28 mouse cellular contexts compared by ENCODE assay signal in the genomic region with DNA sequence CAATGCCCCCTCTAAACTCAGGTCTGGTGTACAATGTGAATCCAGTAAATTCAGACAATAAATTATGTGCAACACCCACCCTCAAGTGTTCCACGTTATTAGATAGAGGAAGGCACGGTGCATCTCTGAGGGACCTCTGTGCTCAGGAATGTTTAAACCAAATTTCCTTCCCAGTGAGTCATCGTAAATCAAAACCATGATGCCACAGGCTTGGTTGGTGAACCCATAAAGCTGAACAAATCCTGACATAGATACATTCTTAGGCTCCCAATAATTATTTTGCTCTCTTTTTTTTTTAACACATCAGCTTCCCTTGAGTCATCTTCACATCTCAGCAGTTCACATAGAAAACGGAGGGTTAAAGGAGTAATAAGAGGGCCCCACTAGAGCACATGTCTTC.
DNase-seq lines count a peak whose midpoint lies in the region; ATAC-seq and TF ChIP-seq lines count a peak whose summit lies in the region.
"Had no signal": no experiment of that assay in that cellular context is flagged by ENCODE, and none has a peak within 500 bp of the region (broad histone marks: within the 10 kb centered on the region; RNA-seq: fewer than 3 reads in every experiment).

No protein-coding gene starts in this region.

- H3K4me1 ChIP-seq in kidney, embryonic 16.5 days (ENCODE audit: insufficient read depth, low read length), result peaks cover 9% of the 10 kb centered on the region
- no peaks in the 10 kb centered on the region; the same call in 1 of the 2 replicates for H3K4me1 ChIP-seq in hindbrain, embryonic 14.5 days (replicated peaks; ENCODE audit: control insufficient read depth, insufficient read depth, low read length)
- H3K4me1 ChIP-seq: embryonic facial prominence, embryonic 10.5 days; forebrain, embryonic 12.5 days; heart, embryonic 12.5 days; hindbrain, embryonic 10.5 days had no signal

- H3K27me3 ChIP-seq in kidney, embryonic 16.5 days (ENCODE audit: insufficient read depth, low read length), result no peaks in the 10 kb centered on the region
- no peaks in the 10 kb centered on the region for H3K27me3 ChIP-seq in C2C12 (ENCODE audit: control insufficient read depth, insufficient read depth, insufficient read length)
- no peaks in the 10 kb centered on the region for H3K27me3 ChIP-seq in hindbrain, embryonic 14.5 days (ENCODE audit: control insufficient read depth, insufficient read depth, low read length)
- H3K27me3 ChIP-seq: CH12.LX; embryonic facial prominence, embryonic 13.5 days; forebrain, embryonic 12.5 days; forebrain, embryonic 15.5 days; heart, embryonic 12.5 days; heart, embryonic 15.5 days; hindbrain, embryonic 13.5 days had no signal

- 0 out of 2 replicates have a peak overlapping the region, but pooled peaks have one; percentile 29 for H3K4me2 ChIP-seq in kidney, embryonic 16.5 days (replicated peaks; ENCODE audit: low read depth, low read length)
- no peak overlapping the region for H3K4me2 ChIP-seq in hindbrain, embryonic 14.5 days (replicated peaks)
- H3K4me2 ChIP-seq: embryonic facial prominence, embryonic 13.5 days; forebrain, embryonic 12.5 days; forebrain, embryonic 15.5 days; heart, embryonic 12.5 days; heart, embryonic 15.5 days had no signal

- H3K9ac ChIP-seq in kidney, embryonic 16.5 days (replicated peaks; ENCODE audit: low read length), result no peak overlapping the region
- no peak overlapping the region for H3K9ac ChIP-seq in hindbrain, embryonic 14.5 days
- H3K9ac ChIP-seq: embryonic facial prominence, embryonic 13.5 days; forebrain, embryonic 12.5 days; forebrain, embryonic 15.5 days; heart, embryonic 12.5 days; heart, embryonic 15.5 days; hindbrain, embryonic 13.5 days had no signal

- WGBS in kidney, embryonic 16.5 days, result 35% methylated on average over 4 of the region's 4 CpGs
- WGBS in hindbrain, embryonic 14.5 days, result 67% methylated on average over 4 of the region's 4 CpGs

- no peaks in the 10 kb centered on the region for H3K9me3 ChIP-seq in kidney, embryonic 16.5 days (ENCODE audit: low read length)
- no peaks in the 10 kb centered on the region for H3K9me3 ChIP-seq in hindbrain, embryonic 14.5 days (ENCODE audit: control insufficient read depth, low read length)
- H3K9me3 ChIP-seq: embryonic facial prominence, embryonic 10.5 days; embryonic facial prominence, embryonic 13.5 days; forebrain, embryonic 12.5 days; forebrain, embryonic 15.5 days; G1E; heart, embryonic 12.5 days; heart, embryonic 15.5 days; hindbrain, embryonic 10.5 days; hindbrain, embryonic 13.5 days had no signal

- no peaks in the 10 kb centered on the region for H3K79me2 ChIP-seq in C2C12 (ENCODE audit: control insufficient read depth, insufficient read depth)

- DNase-seq in kidney, adult 18-20 months, result no peak
- peak; percentile 71 for DNase-seq in 3T3-L1 (ENCODE audit: low read depth, low spot score)
- no peak for DNase-seq in hindbrain, embryonic 14.5 days (ENCODE audit: low spot score)
- no peak for DNase-seq in layer of hippocampus, adult 8-10 months (ENCODE audit: low spot score in 2 of 2)
- DNase-seq: adrenal gland, adult 8-10 months; adrenal gland, postnatal 25 days; cerebellum, adult 11-12 months; cerebellum, adult 8-10 months; cerebellum, postnatal 10 days; cerebellum, postnatal 36 days; gastrocnemius, postnatal 25 days; heart, adult 18-20 months; heart, postnatal 10 days; heart, postnatal 36 days had no signal

- no peaks in the 10 kb centered on the region for H3K79me3 ChIP-seq in C2C12 (ENCODE audit: low read depth)

- TF ChIP-seq CTCF in C2C12 (IDR thresholded peaks at IDR 0.05; ENCODE audit: control insufficient read depth, insufficient read depth, insufficient read length), result no peak

- no peaks in the 10 kb centered on the region for H3K36me3 ChIP-seq in kidney, embryonic 16.5 days (ENCODE audit: insufficient read depth, low read length)
- H3K36me3 ChIP-seq in C2C12 (ENCODE audit: control insufficient read depth, insufficient read depth), result no peaks in the 10 kb centered on the region
- no peaks in the 10 kb centered on the region for H3K36me3 ChIP-seq in hindbrain, embryonic 14.5 days (replicated peaks; ENCODE audit: control insufficient read depth, insufficient read depth)
- H3K36me3 ChIP-seq: embryonic facial prominence, embryonic 10.5 days; embryonic facial prominence, embryonic 13.5 days; forebrain, embryonic 12.5 days; forebrain, embryonic 15.5 days; G1E; heart, embryonic 12.5 days; heart, embryonic 15.5 days; hindbrain, embryonic 10.5 days; hindbrain, embryonic 13.5 days had no signal

- 0 out of 2 replicates have a peak, but pooled peaks have one; percentile 2 for ATAC-seq in kidney, embryonic 16.5 days (ENCODE audit: low FRiP score, low TSS enrichment)
- ATAC-seq in hindbrain, embryonic 14.5 days (ENCODE audit: low FRiP score), result no peak
- ATAC-seq: forebrain, embryonic 15.5 days; hindbrain, postnatal 0 days had no signal

- H3K27ac ChIP-seq in kidney, embryonic 16.5 days (ENCODE audit: low read length), result no peak overlapping the region
- no peak overlapping the region for H3K27ac ChIP-seq in hindbrain, embryonic 14.5 days
- H3K27ac ChIP-seq: embryonic facial prominence, embryonic 10.5 days; embryonic facial prominence, embryonic 13.5 days; forebrain, embryonic 12.5 days; forebrain, embryonic 15.5 days; heart, embryonic 15.5 days; hindbrain, embryonic 10.5 days; hindbrain, embryonic 13.5 days; hindbrain, postnatal 0 days had no signal

- H3ac ChIP-seq in C2C12 (ENCODE audit: control insufficient read depth, insufficient read length, low read depth), result no peak overlapping the region

- H3K4me3 ChIP-seq in kidney, embryonic 16.5 days (ENCODE audit: low read length), result no peak overlapping the region
- no peak overlapping the region for H3K4me3 ChIP-seq in C2C12 (ENCODE audit: insufficient read depth, poor library complexity, severe bottlenecking)
- H3K4me3 ChIP-seq in hindbrain, embryonic 14.5 days (replicated peaks; ENCODE audit: low read length), result no peak overlapping the region
- H3K4me3 ChIP-seq: embryonic facial prominence, embryonic 10.5 days; embryonic facial prominence, embryonic 13.5 days; erythroblast, embryonic 14.5 days; forebrain, embryonic 12.5 days; forebrain, embryonic 15.5 days; heart, embryonic 12.5 days; heart, embryonic 15.5 days; hindbrain, embryonic 10.5 days; hindbrain, embryonic 13.5 days had no signal

TF ChIP-seq in C2C12, 6 proteins besides CTCF, POLR2A, EP300 and RAD21:
- TF ChIP-seq MYOG (IDR thresholded peaks at IDR 0.05; ENCODE audit: control insufficient read depth, extremely low read depth, insufficient read length) (no peak), MYOD1 (IDR thresholded peaks at IDR 0.05; ENCODE audit: control insufficient read depth, insufficient read length, low read depth) (no peak), CEBPB (IDR thresholded peaks at IDR 0.05; ENCODE audit: low read depth) (peak; percentile 25), FOSL1 (IDR thresholded peaks at IDR 0.05; ENCODE audit: insufficient read depth, low read length, poor library complexity, severe bottlenecking) (peak; percentile 35), MAX (IDR thresholded peaks at IDR 0.05) (peak; percentile 67), USF1 (IDR thresholded peaks at IDR 0.05; ENCODE audit: low read depth) (no peak)
